Mouse (Mus musculus) induced T-regulatory cell, adult 2 months (primary cell): Measurements from ENCODE around the gene Klhl28.

Experiments
- DNase-seq: peaks from one replicate; pipeline ENCODE4 v3.0.0-alpha.2; 2012; ENCODE audit warnings: low read depth

Gene Klhl28

GRCm38 (mm10) chr12:64965124-64966026 is at the start of gene Klhl28, which contains the start of gene Togaram1:
TSS of gene Klhl28 (minus strand) at chr12:64965534.
TSS of gene Togaram1 (plus strand) at chr12:64965804.
- peak; percentile 99 for DNase-seq

- DNase-seq = no peak
These were observed 42.4 kb upstream of the Klhl28 start for GRCm38 (mm10) chr12:65007725-65008124.

GRCm38 (mm10) chr12:64977518-64977917 is 12.2 kb upstream of the Klhl28 start:
- no peak for DNase-seq

GRCm38 (mm10) chr12:64976191-64976590 is 10.9 kb upstream of the Klhl28 start:
- DNase-seq = peak; percentile 23

- peak; percentile 54 for DNase-seq
These were observed 10.2 kb upstream of the Klhl28 start for GRCm38 (mm10) chr12:64975558-64975957.

- peak; percentile 4 for DNase-seq
These were observed 6.7 kb upstream of the Klhl28 start for GRCm38 (mm10) chr12:64972063-64972462.

GRCm38 (mm10) chr12:64971399-64971798 is 6.1 kb upstream of the Klhl28 start:
- no peak for DNase-seq

- DNase-seq = peak; percentile 27
These were observed 2.7 kb upstream of the Klhl28 start for GRCm38 (mm10) chr12:64968067-64968466.

GRCm38 (mm10) chr12:64967470-64967869 is 2.1 kb upstream of the Klhl28 start:
- no peak for DNase-seq

GRCm38 (mm10) chr12:64966652-64967435 is 1.5 kb upstream of the Klhl28 start:
- DNase-seq = peak; percentile 46

- DNase-seq = peak; percentile 75
These were observed 832 bp upstream of the Klhl28 start for GRCm38 (mm10) chr12:64966101-64966631.

- DNase-seq = no peak
These were observed 774 bp downstream of the Klhl28 start for GRCm38 (mm10) chr12:64964560-64964959.

GRCm38 (mm10) chr12:64937493-64937892 is 27.8 kb downstream of the Klhl28 start:
- peak; percentile 60 for DNase-seq

GRCm38 (mm10) chr12:64917578-64918471 is 47.5 kb downstream of the Klhl28 start, which contains the start of gene Gm527:
TSS of gene Gm527 (plus strand) at chr12:64917906.
- DNase-seq = peak; percentile 99

- DNase-seq = peak; percentile 25
These were observed 48.6 kb downstream of the Klhl28 start for GRCm38 (mm10) chr12:64916735-64917134.

GRCm38 (mm10) chr12:64912996-64913395 is 52.3 kb downstream of the Klhl28 start:
- DNase-seq = peak; percentile 40

GRCm38 (mm10) chr12:64903186-64903585 is 62.1 kb downstream of the Klhl28 start:
- no peak for DNase-seq

- no peak for DNase-seq
These were observed 62.8 kb downstream of the Klhl28 start for GRCm38 (mm10) chr12:64902506-64902905.

- peak; percentile 65 for DNase-seq
These were observed 68.1 kb downstream of the Klhl28 start for GRCm38 (mm10) chr12:64897060-64897730.
